Mouse (Mus musculus): ENCODE data around the gene Gna11. TPM values are rescaled to one million over a fixed set of nuclear protein-coding genes. Genes with fewer than 3 reads are reported as not detected.

Gene Gna11
- polyA plus RNA-seq, 1 experiment = 32.0 TPM

DNA sequence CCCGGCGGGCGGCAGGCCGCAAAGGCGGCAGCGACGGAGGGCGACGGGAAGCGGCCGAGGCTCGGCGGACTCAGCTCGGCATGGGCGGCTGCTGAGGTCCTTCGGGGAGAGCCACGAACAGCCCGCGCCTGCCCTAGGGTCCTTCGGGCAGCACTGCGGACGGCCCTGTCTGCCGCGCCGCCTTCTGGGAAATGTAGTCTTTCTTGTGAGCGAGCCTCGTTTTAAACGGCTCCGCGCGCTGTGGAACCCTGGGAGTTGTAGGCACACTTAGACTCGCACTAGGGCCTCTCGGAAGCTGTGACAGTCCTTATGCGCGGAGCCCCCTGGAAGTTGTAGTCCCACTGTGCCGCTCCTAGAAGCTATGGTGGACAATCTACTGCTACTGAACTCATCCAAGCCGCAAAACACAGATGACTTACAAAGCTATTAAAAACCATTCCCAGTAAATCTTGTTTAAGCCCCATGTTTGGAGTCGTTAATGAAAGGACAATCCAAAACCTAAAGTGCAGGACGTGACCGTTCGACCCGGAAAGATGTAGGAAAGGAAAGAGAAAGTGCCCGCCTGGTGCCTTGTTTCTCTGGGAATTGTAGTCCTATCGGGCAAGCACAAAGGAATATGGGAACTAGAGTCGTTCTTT, 48.6 kb downstream of the Gna11 start, which contains the start of gene Ncln:
Gene Ncln, minus strand, starts transcription at position 129 of the 638 bp plus-strand sequence.
- H3K4me3 ChIP-seq (ENCODE audit: low read depth, low read length) = peak within 1 kb of the TSS; percentile 94
- H3K4me1 ChIP-seq (ENCODE audit: control insufficient read depth, insufficient read depth, low read length) = peaks cover 3% of the 10 kb centered on the region
- H3K9me3 ChIP-seq (replicated peaks; ENCODE audit: control insufficient read depth, insufficient read depth, low read length, poor library complexity, severe bottlenecking) = no peaks in the 10 kb centered on the region
- TF ChIP-seq EP300 (IDR thresholded peaks at IDR 0.05; ENCODE audit: insufficient read depth, low read depth, low read length) = no peak
- no peak for TF ChIP-seq CTCF (IDR thresholded peaks at IDR 0.05; ENCODE audit: low read depth, low read length)
- peak; percentile 44 for TF ChIP-seq POLR2A (IDR thresholded peaks at IDR 0.05; ENCODE audit: insufficient read depth, low read length)
- H3K9ac ChIP-seq (ENCODE audit: low read depth, poor library complexity, severe bottlenecking) = peak within 1 kb of the TSS; percentile 68
- H3K27me3 ChIP-seq (ENCODE audit: control insufficient read depth, insufficient read depth, low read length, poor library complexity, severe bottlenecking) = no peaks in the 10 kb centered on the region
- H3K36me3 ChIP-seq (ENCODE audit: control insufficient read depth, insufficient read depth, low read length, poor library complexity, severe bottlenecking) = peaks cover 5% of the 10 kb centered on the region; the same call in 1 of the 2 replicates
- H3K27ac ChIP-seq (ENCODE audit: insufficient read depth, low read length) = no peak within 1 kb of the TSS

- no peak for TF ChIP-seq EP300 (IDR thresholded peaks at IDR 0.05; ENCODE audit: insufficient read depth, low read depth, low read length)
- no peak for TF ChIP-seq POLR2A (IDR thresholded peaks at IDR 0.05; ENCODE audit: insufficient read depth, low read length)
- no peak for TF ChIP-seq CTCF (IDR thresholded peaks at IDR 0.05; ENCODE audit: low read depth, low read length)
- H3K4me1 ChIP-seq (ENCODE audit: control insufficient read depth, insufficient read depth, low read length) = peaks cover 3% of the 10 kb centered on the region
- peak overlapping the region; percentile 68 for H3K9ac ChIP-seq (ENCODE audit: low read depth, poor library complexity, severe bottlenecking)
- H3K27ac ChIP-seq (ENCODE audit: insufficient read depth, low read length) = no peak overlapping the region
- peak overlapping the region; percentile 94 for H3K4me3 ChIP-seq (ENCODE audit: low read depth, low read length)
- H3K36me3 ChIP-seq (ENCODE audit: control insufficient read depth, insufficient read depth, low read length, poor library complexity, severe bottlenecking) = peaks cover 8% of the 10 kb centered on the region; the same call in 1 of the 2 replicates
- H3K9me3 ChIP-seq (replicated peaks; ENCODE audit: control insufficient read depth, insufficient read depth, low read length, poor library complexity, severe bottlenecking) = no peaks in the 10 kb centered on the region
- no peaks in the 10 kb centered on the region for H3K27me3 ChIP-seq (ENCODE audit: control insufficient read depth, insufficient read depth, low read length, poor library complexity, severe bottlenecking)
Measured at GRCm38 (mm10) chr10:81495616-81496263, 49.2 kb downstream of the Gna11 start.

GRCm38 (mm10) chr10:81495151-81495550, 49.8 kb downstream of the Gna11 start:
- TF ChIP-seq EP300 (IDR thresholded peaks at IDR 0.05; ENCODE audit: insufficient read depth, low read depth, low read length) (no peak), POLR2A (IDR thresholded peaks at IDR 0.05; ENCODE audit: insufficient read depth, low read length) (no peak)
- Histone ChIP-seq H3K4me3 (ENCODE audit: low read depth, low read length) (peak overlapping the region; percentile 94), H3K9me3 (replicated peaks; ENCODE audit: control insufficient read depth, insufficient read depth, low read length, poor library complexity, severe bottlenecking) (no peaks in the 10 kb centered on the region), H3K27ac (ENCODE audit: insufficient read depth, low read length) (no peak overlapping the region), H3K27me3 (ENCODE audit: control insufficient read depth, insufficient read depth, low read length, poor library complexity, severe bottlenecking) (no peaks in the 10 kb centered on the region), H3K36me3 (ENCODE audit: control insufficient read depth, insufficient read depth, low read length, poor library complexity, severe bottlenecking) (peaks cover 11% of the 10 kb centered on the region; the same call in 1 of the 2 replicates), H3K9ac (ENCODE audit: low read depth, poor library complexity, severe bottlenecking) (peak overlapping the region; percentile 68), H3K4me1 (ENCODE audit: control insufficient read depth, insufficient read depth, low read length) (peaks cover 3% of the 10 kb centered on the region)

DNA sequence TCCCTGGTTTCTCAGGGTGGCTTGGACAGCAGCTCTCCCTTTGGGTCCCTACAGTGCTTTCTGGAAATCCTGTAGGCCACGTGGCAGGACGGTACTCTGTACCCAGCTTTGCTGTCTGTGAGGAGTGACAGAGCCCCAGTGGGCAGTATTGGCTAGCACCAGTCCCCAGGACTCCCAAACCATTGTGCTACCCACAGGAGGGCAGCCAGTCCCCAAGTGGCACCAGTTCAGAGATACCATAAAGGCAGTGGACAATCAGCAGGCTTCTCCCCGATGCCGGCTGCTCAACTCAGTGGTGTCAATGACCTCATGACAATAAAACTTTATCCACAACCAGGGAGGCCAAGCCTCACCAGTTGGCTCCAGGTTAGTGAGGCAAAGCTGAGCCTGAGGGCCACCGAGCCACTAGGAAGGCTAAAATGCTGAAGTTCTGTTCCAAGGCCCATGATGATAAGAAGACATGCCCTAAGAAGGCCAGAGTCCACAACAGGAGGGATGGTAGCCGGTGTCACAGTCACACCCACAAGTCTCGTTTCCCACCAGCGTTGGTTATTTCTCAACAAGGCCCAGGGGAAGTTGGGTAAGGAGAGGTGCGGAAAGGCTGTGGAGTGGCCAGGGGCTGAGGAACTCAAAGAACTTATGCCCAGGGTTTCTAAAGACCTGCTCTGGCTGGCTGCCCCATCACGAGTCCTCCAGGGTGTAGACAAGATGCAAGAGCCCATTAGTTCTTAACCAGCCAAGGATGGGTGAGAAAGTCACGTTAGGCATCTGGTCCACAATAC, 50.5 kb downstream of the Gna11 start:
- TF ChIP-seq CTCF (IDR thresholded peaks at IDR 0.05; ENCODE audit: low read depth, low read length) = no peak
- no peak for TF ChIP-seq POLR2A (IDR thresholded peaks at IDR 0.05; ENCODE audit: insufficient read depth, low read length)
- no peak for TF ChIP-seq EP300 (IDR thresholded peaks at IDR 0.05; ENCODE audit: insufficient read depth, low read depth, low read length)
- no peak overlapping the region for H3K9ac ChIP-seq (ENCODE audit: low read depth, poor library complexity, severe bottlenecking)
- peaks cover 3% of the 10 kb centered on the region for H3K4me1 ChIP-seq (ENCODE audit: control insufficient read depth, insufficient read depth, low read length)
- peaks cover 11% of the 10 kb centered on the region; the same call in 1 of the 2 replicates for H3K36me3 ChIP-seq (ENCODE audit: control insufficient read depth, insufficient read depth, low read length, poor library complexity, severe bottlenecking)
- H3K9me3 ChIP-seq (replicated peaks; ENCODE audit: control insufficient read depth, insufficient read depth, low read length, poor library complexity, severe bottlenecking) = no peaks in the 10 kb centered on the region
- no peak overlapping the region for H3K27ac ChIP-seq (ENCODE audit: insufficient read depth, low read length)
- no peaks in the 10 kb centered on the region for H3K27me3 ChIP-seq (ENCODE audit: control insufficient read depth, insufficient read depth, low read length, poor library complexity, severe bottlenecking)
- H3K4me3 ChIP-seq (ENCODE audit: low read depth, low read length) = no peak overlapping the region

GRCm38 (mm10) chr10:81493601-81494220, 51.3 kb downstream of the Gna11 start:
- H3K9me3 ChIP-seq (replicated peaks; ENCODE audit: control insufficient read depth, insufficient read depth, low read length, poor library complexity, severe bottlenecking) = no peaks in the 10 kb centered on the region
- H3K27ac ChIP-seq (ENCODE audit: insufficient read depth, low read length) = no peak overlapping the region
- H3K9ac ChIP-seq (ENCODE audit: low read depth, poor library complexity, severe bottlenecking) = no peak overlapping the region
- H3K4me1 ChIP-seq (ENCODE audit: control insufficient read depth, insufficient read depth, low read length) = peaks cover 3% of the 10 kb centered on the region
- no peak overlapping the region for H3K4me3 ChIP-seq (ENCODE audit: low read depth, low read length)
- TF ChIP-seq CTCF (IDR thresholded peaks at IDR 0.05; ENCODE audit: low read depth, low read length) (peak; percentile 38), POLR2A (IDR thresholded peaks at IDR 0.05; ENCODE audit: insufficient read depth, low read length) (no peak)
- H3K27me3 ChIP-seq (ENCODE audit: control insufficient read depth, insufficient read depth, low read length, poor library complexity, severe bottlenecking) = no peaks in the 10 kb centered on the region
- peaks cover 11% of the 10 kb centered on the region; the same call in 1 of the 2 replicates for H3K36me3 ChIP-seq (ENCODE audit: control insufficient read depth, insufficient read depth, low read length, poor library complexity, severe bottlenecking)
